Mouse (Mus musculus): Measurements from ENCODE around the gene Zfp580.

- TF ChIP-seq CTCF (IDR thresholded peaks at IDR 0.05; ENCODE audit: borderline replicate concordance, insufficient read depth, low read length) (no peak), POLR2A (IDR thresholded peaks at IDR 0.05; ENCODE audit: low read depth, low read length) (no peak)
These were observed 5.2 kb upstream of the Zfp580 start for GRCm38 (mm10) chr7:5046112-5046511.
